22 mouse cellular contexts compared by ENCODE assay signal in the genomic region with DNA sequence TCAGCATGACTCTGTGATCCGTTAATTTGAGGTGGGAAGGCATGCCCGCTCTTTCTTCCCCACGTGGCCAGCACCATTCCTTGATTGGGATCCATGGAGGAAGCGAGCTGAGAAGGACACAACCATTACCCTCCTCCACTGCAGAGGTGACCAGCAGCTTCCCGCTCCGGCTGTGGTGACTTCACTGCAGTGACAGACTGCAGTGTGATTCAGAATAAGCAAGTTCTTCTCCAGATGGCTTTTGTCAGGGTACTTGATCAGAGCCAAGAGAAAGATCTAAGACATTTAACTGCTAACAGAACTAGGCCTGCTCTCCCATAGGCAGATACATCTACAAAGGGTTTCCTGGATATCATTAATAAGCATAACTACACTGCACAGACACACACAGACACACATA. TPM values are rescaled to one million over a fixed set of nuclear protein-coding genes. Genes with fewer than 3 reads are reported as not detected.
"Had no signal": no experiment of that assay in that cellular context is flagged by ENCODE, and none has a peak within 500 bp of the region (broad histone marks: within the 10 kb centered on the region; RNA-seq: fewer than 3 reads in every experiment).

No protein-coding gene starts in this region.

- H3K4me1 ChIP-seq: liver, embryonic 15.5 days had no signal

- H3K27me3 ChIP-seq: limb, embryonic 13.5 days; liver, embryonic 12.5 days; liver, embryonic 15.5 days; midbrain, embryonic 13.5 days; neural tube, embryonic 13.5 days; stomach, embryonic 15.5 days had no signal

- H3K9me3 ChIP-seq: limb, embryonic 10.5 days; limb, embryonic 13.5 days; liver, embryonic 12.5 days; liver, embryonic 15.5 days; megakaryocyte, embryonic 14.5 days; midbrain, embryonic 10.5 days; midbrain, embryonic 13.5 days; neural tube, embryonic 13.5 days; stomach, embryonic 15.5 days had no signal

- H3K9ac ChIP-seq: limb, embryonic 13.5 days; liver, embryonic 12.5 days; liver, embryonic 15.5 days; midbrain, embryonic 13.5 days; neural tube, embryonic 13.5 days; stomach, embryonic 15.5 days had no signal

- H3K4me2 ChIP-seq: limb, embryonic 13.5 days; liver, embryonic 12.5 days; liver, embryonic 15.5 days; midbrain, embryonic 13.5 days; neural tube, embryonic 13.5 days; stomach, embryonic 15.5 days had no signal

- H3K27ac ChIP-seq: limb, embryonic 10.5 days; limb, embryonic 13.5 days; liver, embryonic 12.5 days; liver, embryonic 15.5 days; midbrain, embryonic 10.5 days; midbrain, embryonic 13.5 days; neural tube, embryonic 13.5 days; stomach, embryonic 15.5 days had no signal

- H3K4me3 ChIP-seq: limb, embryonic 10.5 days; limb, embryonic 13.5 days; liver, embryonic 12.5 days; liver, embryonic 15.5 days; midbrain, embryonic 10.5 days; midbrain, embryonic 13.5 days; myocyte; neural tube, embryonic 13.5 days; stomach, embryonic 15.5 days had no signal

- ATAC-seq: inflammation-experienced regulatory T-cells, adult 6 months; intestine, embryonic 16.5 days; liver, embryonic 12.5 days; midbrain, embryonic 13.5 days; midbrain, embryonic 16.5 days had no signal

- DNase-seq: kidney, adult 2 months; kidney, postnatal 25 days; liver; lung, adult 2 months; lung, postnatal 36 days; retina, postnatal 1 day; right cerebral cortex, postnatal 25 days; spleen, adult 18-20 months; thymus, postnatal 25 days had no signal

RNA-seq across cellular contexts. Expression of a gene that starts 33.3 kb away (rescaled TPM):
- polyA plus RNA-seq: inflammation-experienced regulatory T-cells, adult 6 months had no signal
